Mouse (Mus musculus) CH12.LX (cell line): ENCODE data around the gene Rnasek.

Experiments
- BHLHE40 ChIP-seq: IDR thresholded peaks from 2 replicates; pipeline ENCODE4 v1.6.1; 2011; ENCODE audit warnings: mild to moderate bottlenecking, low read depth, low read length, improper control_type of control experiment
- POLR2A ChIP-seq: IDR thresholded peaks from 2 replicates; pipeline ENCODE4 v1.6.1; 2011; ENCODE audit warnings: low read depth, mild to moderate bottlenecking, improper control_type of control experiment, low read length
- USF1 ChIP-seq: IDR thresholded peaks from 2 replicates; pipeline ENCODE4 v1.6.1; 2014; ENCODE audit warnings: low read depth, mild to moderate bottlenecking, inconsistent platforms, low read length, improper control_type of control experiment
- ZMIZ1 ChIP-seq: IDR thresholded peaks from 2 replicates; pipeline ENCODE4 v1.6.1; 2012; ENCODE audit warnings: low read depth, mild to moderate bottlenecking, inconsistent platforms, low read length, improper control_type of control experiment

DNA sequence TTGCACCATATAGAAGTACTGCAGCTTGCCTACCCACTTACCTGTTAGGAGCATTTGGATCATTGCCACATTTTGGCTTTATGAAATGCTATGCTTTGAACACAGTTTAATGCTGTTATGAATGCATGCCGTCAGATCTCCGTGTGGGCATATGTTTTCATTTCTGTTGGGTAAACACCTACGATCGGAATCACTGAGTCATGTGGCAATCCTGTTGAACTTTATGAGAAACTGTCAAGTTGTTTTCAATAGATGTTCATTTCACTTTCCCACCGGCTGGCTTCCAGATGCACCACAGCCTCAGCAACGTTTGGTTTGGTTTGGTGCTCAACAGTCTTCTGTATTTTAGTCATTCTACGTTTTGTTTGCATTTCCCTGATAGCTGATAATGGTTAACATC is 32.0 kb upstream of the Rnasek start:
- no peak for TF ChIP-seq ZMIZ1
- TF ChIP-seq USF1: no peak
- no peak for TF ChIP-seq BHLHE40
- no peak for TF ChIP-seq POLR2A
